Mouse (Mus musculus) neural tube, embryonic 10.5 days (tissue): Measurements from ENCODE around the gene Tecr.
A peak's percentile ranks its signal among the peaks of the same experiment; 100 is the strongest.
"Not testable (repeated sequence)": the region's sequence is repeated elsewhere in the genome, so short reads cannot be mapped to it uniquely, and the experiment has no call there.

Experiments
- DNase-seq: peaks from one replicate; pipeline ENCODE4 v3.0.0-alpha.2; 2017; ENCODE audit warnings: low spot score; ENCODE audit errors: extremely low spot score

Tecr gene

DNA sequence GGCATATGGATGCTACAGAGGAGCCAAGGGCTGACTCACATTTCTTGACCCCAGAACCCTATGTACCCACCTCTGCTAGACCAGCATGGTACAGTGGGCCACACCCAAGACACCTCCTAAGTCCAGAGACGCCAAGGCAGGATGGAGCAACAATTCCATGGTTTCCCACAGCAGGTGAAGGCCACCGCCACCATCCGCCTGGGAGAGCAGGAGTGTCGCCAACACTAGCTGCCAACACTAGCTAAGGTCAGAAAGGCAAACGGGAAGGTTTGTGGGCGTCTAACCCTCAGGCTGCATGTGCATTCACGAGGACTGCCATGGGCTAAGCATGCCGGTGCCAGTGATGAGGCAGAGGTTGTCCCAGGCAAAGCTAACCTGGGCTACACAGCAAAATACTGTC lies 25.5 kb downstream of the Tecr start:
- DNase-seq, result no peak

- no peak for DNase-seq
Observed at GRCm38 (mm10) chr8:83580826-83581225, 26.9 kb downstream of the Tecr start.

DNA sequence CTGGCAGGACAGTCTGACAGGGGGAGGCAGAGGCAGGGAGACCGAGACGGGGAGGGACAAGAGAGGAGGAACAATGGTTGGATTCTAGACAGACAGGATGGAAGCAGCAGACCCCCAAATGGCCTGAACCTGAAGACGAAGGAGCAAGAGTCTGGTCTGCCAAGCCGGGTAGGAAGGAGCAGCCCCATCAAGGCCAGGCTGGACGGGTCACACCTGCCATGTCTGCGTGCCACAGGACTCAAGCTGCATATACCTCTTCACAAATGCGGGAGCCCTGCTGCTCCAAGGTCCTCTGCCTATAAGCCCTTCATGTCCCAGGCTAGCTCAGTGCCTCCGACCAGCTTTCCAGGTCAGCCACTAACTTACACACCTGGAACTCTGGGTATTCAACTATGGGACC lies 28.1 kb downstream of the Tecr start:
- DNase-seq, result no peak

- peak; percentile 19 for DNase-seq
Observed at GRCm38 (mm10) chr8:83578131-83579055, 29.4 kb downstream of the Tecr start.

DNA sequence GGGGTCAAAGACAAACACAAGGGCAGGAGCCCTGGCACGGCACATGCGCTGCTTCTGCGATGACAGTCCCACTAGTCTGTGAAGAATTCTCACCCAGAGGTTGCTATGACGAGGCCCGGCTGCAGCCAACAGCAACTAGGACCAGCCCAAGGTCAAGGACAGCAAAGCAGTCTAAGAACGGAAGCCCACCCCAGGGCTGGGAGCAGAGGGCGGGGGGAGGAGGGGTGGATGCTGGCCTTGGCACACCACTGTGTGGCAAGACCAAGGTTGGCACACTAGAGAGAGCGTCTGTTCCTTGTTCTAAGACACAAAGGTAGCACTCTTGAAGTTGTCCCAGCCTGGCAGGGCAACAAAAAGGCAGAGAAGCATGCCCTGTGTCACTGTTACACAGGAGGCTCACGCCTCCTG lies 30.4 kb downstream of the Tecr start:
- peak; percentile 14 for DNase-seq

- DNase-seq, result peak; percentile 14
Observed at GRCm38 (mm10) chr8:83576921-83577320, 30.9 kb downstream of the Tecr start.

DNA sequence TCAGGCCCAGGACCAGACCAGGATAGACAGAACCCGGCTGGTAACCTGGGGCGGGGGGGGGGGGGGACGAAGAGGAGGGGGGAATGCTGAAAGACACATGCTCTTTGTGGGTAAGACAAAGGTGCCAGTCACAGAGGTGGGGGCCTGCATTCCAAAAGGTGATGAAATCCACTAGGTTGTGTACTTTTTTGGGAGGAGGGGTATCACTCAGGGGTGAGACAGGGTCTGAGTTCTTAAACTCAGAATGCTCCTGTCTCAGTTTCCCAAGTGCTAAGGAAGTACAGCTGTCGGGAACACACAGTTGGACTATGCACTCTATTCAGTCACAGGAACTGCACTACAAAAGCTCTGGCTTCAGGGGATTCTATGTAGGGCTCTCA lies 31.3 kb downstream of the Tecr start:
- DNase-seq, result no peak

- DNase-seq, result peak; percentile 14
Observed at GRCm38 (mm10) chr8:83575561-83576515, 31.9 kb downstream of the Tecr start.

DNA sequence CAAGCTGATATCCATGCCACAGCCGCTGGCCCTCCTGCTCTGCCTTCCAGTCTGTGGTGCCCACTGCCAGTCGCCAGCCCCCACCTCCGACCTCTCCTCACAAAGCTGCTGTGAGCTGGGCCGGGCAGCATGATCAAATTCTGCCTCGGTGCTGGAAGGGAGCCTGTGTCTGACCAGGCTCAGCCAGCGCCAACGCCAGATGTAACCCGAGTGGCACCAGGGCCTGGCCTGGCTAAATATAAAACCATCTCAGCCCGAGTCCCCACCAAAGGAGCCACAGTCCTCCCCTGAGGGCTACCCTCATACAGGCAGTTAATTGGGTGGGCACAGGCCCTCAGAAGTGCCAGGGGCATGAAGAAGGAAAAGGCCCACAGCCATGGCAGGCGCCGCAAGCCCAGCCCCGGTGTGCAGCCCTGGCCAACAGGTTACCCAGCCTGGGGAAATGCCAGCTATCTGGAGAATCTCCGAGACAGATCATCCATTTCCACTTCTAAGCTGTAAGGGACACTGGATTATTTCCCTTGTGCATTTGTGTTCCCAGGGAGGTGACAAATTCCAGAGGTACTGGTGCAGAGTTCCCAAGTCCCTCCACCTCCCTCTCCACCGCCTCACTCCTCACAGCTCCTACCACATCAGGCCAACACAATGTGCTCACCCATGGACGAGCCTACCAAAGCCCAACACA lies 33.0 kb downstream of the Tecr start:
- no peak for DNase-seq

GRCm38 (mm10) chr8:83573140-83573875 lies 34.5 kb downstream of the Tecr start:
- no peak for DNase-seq

DNA sequence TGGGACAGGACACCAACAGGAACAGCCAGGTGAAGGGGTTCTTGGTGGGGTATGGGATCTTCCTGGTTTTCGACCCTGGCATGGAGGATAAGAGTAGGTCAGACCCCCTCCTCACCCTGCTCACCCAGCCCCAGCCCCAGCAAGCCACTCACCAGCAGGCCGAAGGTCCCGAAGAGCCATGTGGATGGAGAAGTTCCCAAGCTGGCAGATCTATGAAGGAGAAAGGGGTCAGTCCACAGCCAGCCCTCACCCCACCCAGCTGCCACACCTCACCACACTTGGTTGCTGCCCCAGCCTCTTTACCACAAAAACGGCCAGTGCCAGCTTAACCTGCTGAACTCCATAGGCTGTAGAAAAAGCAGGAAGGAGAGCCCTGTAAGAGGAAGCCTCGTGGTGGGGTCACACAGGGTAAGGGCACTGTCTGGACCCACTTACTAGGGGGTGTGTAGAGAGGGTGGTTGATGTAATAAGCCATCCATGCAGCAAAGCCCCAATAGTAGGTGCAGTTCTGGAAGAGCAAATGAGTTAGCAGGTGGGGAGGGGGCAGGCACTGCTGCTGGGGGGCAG lies 35.4 kb downstream of the Tecr start:
- no peak for DNase-seq

DNA sequence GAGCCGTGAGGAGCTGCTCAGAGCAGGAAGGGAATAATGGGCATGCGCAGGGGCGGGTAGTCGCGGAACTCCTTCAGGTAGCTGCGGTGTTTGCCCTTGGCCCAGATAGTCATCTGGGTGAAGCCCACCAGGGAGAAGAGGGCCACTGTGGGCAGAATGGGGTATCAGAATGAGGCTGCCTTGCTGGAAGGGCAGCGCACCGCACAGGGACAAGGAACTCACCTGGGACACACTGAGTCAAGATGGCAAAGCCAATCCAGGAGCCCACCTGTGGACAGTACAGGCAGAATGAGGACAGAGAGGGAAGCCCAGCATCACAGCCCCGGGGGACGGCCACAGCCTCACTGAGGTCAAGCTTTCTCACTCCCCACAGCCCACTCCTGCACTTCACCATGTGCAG lies 36.0 kb downstream of the Tecr start:
- no peak for DNase-seq

GRCm38 (mm10) chr8:83571001-83571340 lies 36.8 kb downstream of the Tecr start:
- not testable (repeated sequence) for DNase-seq

- DNase-seq, result peak; percentile 13
Observed at GRCm38 (mm10) chr8:83570272-83571000, 37.3 kb downstream of the Tecr start.

DNA sequence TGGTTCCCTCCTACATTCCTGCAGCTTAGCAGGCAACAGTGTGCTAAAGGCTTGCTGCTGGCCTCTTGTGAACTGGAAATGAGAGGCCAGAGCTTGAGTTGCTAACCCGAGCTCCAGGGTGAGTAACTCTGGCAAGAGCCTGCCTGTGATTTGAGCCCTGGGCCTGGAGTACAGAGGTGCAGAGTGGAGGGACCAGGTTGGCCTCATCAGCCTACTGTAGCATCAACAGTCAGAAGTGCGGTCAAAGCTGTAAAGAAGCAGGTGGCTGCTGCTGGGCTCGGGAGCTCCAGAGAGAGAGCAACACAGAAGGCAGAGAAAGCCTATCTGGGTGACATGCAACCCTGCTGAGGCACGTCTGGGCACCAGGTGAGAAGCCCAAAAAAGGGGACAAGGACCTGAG lies 38.6 kb downstream of the Tecr start:
- DNase-seq, result no peak

- DNase-seq, result peak; percentile 13
Observed at GRCm38 (mm10) chr8:83568755-83569154, 39.0 kb downstream of the Tecr start.

GRCm38 (mm10) chr8:83568128-83568527 lies 39.6 kb downstream of the Tecr start:
- no peak for DNase-seq

GRCm38 (mm10) chr8:83567668-83568067 lies 40.1 kb downstream of the Tecr start:
- DNase-seq, result peak; percentile 13

DNA sequence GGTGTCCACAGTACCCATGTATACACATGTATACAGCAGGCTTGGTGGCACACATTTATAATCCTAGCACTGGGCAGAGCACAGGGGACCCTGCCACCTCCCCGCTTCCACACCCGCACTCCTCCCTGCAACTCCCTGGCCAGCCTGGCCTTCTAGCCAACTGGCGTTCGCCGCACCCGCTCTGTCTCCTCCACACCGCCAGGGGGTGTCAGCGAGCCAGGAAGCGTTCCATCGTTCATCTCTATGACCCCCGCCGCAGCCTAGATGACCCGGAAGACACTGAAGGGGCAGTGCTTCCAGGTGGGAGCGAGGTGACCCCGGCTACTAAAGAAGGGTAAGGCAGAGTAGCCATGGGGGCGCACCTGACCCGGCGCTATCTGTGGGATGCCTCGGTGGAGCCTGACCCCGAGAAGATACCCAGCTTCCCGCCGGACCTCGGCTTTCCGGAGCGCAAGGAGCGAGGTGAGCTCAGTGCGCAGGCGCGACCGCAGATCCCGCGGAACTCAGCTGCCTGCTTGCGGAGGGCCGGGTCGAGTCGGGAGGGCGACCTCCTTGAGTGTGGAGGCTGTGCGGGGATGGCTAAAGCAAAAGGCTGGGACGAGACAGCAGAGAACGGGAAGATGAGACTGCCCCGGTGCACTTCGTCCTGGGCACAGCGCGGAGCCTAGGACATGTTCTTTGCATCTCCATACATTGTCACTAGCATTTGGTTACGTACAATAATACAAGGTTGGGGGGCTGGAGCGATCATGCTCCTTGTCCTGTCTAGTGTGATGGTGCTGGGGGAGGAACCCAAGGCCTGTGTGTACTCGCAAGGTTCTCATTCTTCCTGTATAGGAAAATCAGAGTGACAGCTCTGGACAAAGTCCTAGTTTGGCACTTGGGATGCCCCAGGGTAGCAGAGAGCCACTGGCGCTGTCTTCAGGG lies 41.0 kb downstream of the Tecr start, which contains the start of gene Ndufb7:
Ndufb7 (plus strand) TSS at position 203 of the 927 bp plus-strand sequence.
- peak; percentile 97 for DNase-seq
